In genomic region chr13:8365523-8365922, GRCm38 (mm10) we compare ENCODE assay signal across 29 mouse cellular contexts.
"Had no signal": no experiment of that assay in that cellular context is flagged by ENCODE, and none has a peak within 500 bp of the region (broad histone marks: within the 10 kb centered on the region; RNA-seq: fewer than 3 reads in every experiment).

No protein-coding gene starts in this region.

- DNase-seq: layer of hippocampus, postnatal 36 days; left cerebral cortex, postnatal 4 days; liver; liver, embryonic 13.5 days; liver, postnatal 0 days; lung, adult 18-20 months; lung, postnatal 14 days; lung, postnatal 4 days; midbrain, embryonic 14.5 days had no signal

- H3K27ac ChIP-seq: left cerebral cortex, adult 2 months; limb, embryonic 10.5 days; limb, embryonic 12.5 days; limb, embryonic 13.5 days; limb, embryonic 15.5 days; liver, embryonic 12.5 days; liver, embryonic 13.5 days; liver, embryonic 14.5 days; liver, embryonic 15.5 days; macrophage; midbrain, embryonic 10.5 days; midbrain, embryonic 12.5 days; midbrain, embryonic 13.5 days; midbrain, embryonic 15.5 days; neural tube, embryonic 12.5 days; neural tube, embryonic 13.5 days had no signal

- H3K27me3 ChIP-seq: limb, embryonic 12.5 days; limb, embryonic 13.5 days; limb, embryonic 15.5 days; liver, embryonic 12.5 days; liver, embryonic 13.5 days; liver, embryonic 15.5 days; megakaryocyte, embryonic 14.5 days; midbrain, embryonic 12.5 days; midbrain, embryonic 13.5 days; midbrain, embryonic 15.5 days; neural tube, embryonic 12.5 days; neural tube, embryonic 13.5 days had no signal

- ATAC-seq: liver, embryonic 12.5 days; liver, postnatal 0 days; midbrain, embryonic 13.5 days; midbrain, embryonic 15.5 days; midbrain, embryonic 16.5 days had no signal

- H3K4me1 ChIP-seq: limb, embryonic 15.5 days; liver, embryonic 12.5 days; liver, embryonic 13.5 days; liver, embryonic 15.5 days; megakaryocyte, embryonic 14.5 days; midbrain, embryonic 10.5 days; midbrain, embryonic 12.5 days; midbrain, embryonic 13.5 days; midbrain, embryonic 15.5 days; neural tube, embryonic 12.5 days had no signal

- H3K4me2 ChIP-seq: limb, embryonic 12.5 days; limb, embryonic 13.5 days; limb, embryonic 15.5 days; liver, embryonic 11.5 days; liver, embryonic 12.5 days; liver, embryonic 13.5 days; liver, embryonic 15.5 days; midbrain, embryonic 11.5 days; midbrain, embryonic 12.5 days; midbrain, embryonic 13.5 days; midbrain, embryonic 15.5 days; neural tube, embryonic 12.5 days; neural tube, embryonic 13.5 days had no signal

- H3K36me3 ChIP-seq: limb, embryonic 10.5 days; limb, embryonic 12.5 days; limb, embryonic 13.5 days; limb, embryonic 15.5 days; liver, embryonic 12.5 days; liver, embryonic 13.5 days; liver, embryonic 15.5 days; midbrain, embryonic 10.5 days; midbrain, embryonic 12.5 days; midbrain, embryonic 13.5 days; midbrain, embryonic 15.5 days; neural tube, embryonic 12.5 days; neural tube, embryonic 13.5 days had no signal

- H3K4me3 ChIP-seq: left cerebral cortex, adult 2 months; limb, embryonic 10.5 days; limb, embryonic 12.5 days; limb, embryonic 13.5 days; limb, embryonic 15.5 days; liver, embryonic 12.5 days; liver, embryonic 13.5 days; liver, embryonic 15.5 days; megakaryocyte, embryonic 14.5 days; midbrain, embryonic 10.5 days; midbrain, embryonic 12.5 days; midbrain, embryonic 13.5 days; midbrain, embryonic 15.5 days; myocyte; neural tube, embryonic 12.5 days; neural tube, embryonic 13.5 days had no signal

- H3K9me3 ChIP-seq: limb, embryonic 10.5 days; limb, embryonic 12.5 days; limb, embryonic 13.5 days; limb, embryonic 15.5 days; liver, embryonic 12.5 days; liver, embryonic 13.5 days; liver, embryonic 15.5 days; megakaryocyte, embryonic 14.5 days; midbrain, embryonic 10.5 days; midbrain, embryonic 12.5 days; midbrain, embryonic 13.5 days; midbrain, embryonic 15.5 days; neural tube, embryonic 12.5 days; neural tube, embryonic 13.5 days had no signal

- H3K9ac ChIP-seq: limb, embryonic 12.5 days; limb, embryonic 13.5 days; limb, embryonic 15.5 days; liver, embryonic 12.5 days; liver, embryonic 13.5 days; liver, embryonic 14.5 days; liver, embryonic 15.5 days; liver, postnatal 0 days; midbrain, embryonic 12.5 days; midbrain, embryonic 13.5 days; midbrain, embryonic 15.5 days; neural tube, embryonic 12.5 days; neural tube, embryonic 13.5 days had no signal
